In genomic region chr19:46529601-46530448, GRCm38 (mm10) we compare ENCODE assay signal across 8 mouse cellular contexts. TPM values are rescaled to one million over a fixed set of nuclear protein-coding genes. Genes with fewer than 3 reads are reported as not detected.
DNase-seq lines count a peak whose midpoint lies in the region; ATAC-seq and TF ChIP-seq lines count a peak whose summit lies in the region.

No protein-coding gene starts in this region.

- H3K9ac ChIP-seq in hindbrain, embryonic 15.5 days = peak overlapping the region; percentile 37; the same call in 1 of the 2 replicates
- H3K9ac ChIP-seq in midbrain, embryonic 12.5 days (replicated peaks) = peak overlapping the region; percentile 45; the same call in 1 of the 2 replicates

- H3K27me3 ChIP-seq in embryonic facial prominence, embryonic 10.5 days (replicated peaks; ENCODE audit: low read depth, poor library complexity, severe bottlenecking) = no peaks in the 10 kb centered on the region; the same call in 1 of the 2 replicates
- H3K27me3 ChIP-seq in hindbrain, embryonic 15.5 days = no peaks in the 10 kb centered on the region
- no peaks in the 10 kb centered on the region for H3K27me3 ChIP-seq in midbrain, embryonic 12.5 days

- peaks cover 5% of the 10 kb centered on the region; the same call in 1 of the 2 replicates for H3K36me3 ChIP-seq in embryonic facial prominence, embryonic 10.5 days (replicated peaks)
- H3K36me3 ChIP-seq in hindbrain, embryonic 15.5 days = no peaks in the 10 kb centered on the region
- no peaks in the 10 kb centered on the region for H3K36me3 ChIP-seq in midbrain, embryonic 12.5 days

- no peak overlapping the region for H3K4me3 ChIP-seq in layer of hippocampus, adult 2 months
- H3K4me3 ChIP-seq in embryonic facial prominence, embryonic 10.5 days = peak overlapping the region; percentile 43
- no peak overlapping the region for H3K4me3 ChIP-seq in hindbrain, embryonic 15.5 days
- H3K4me3 ChIP-seq in midbrain, embryonic 12.5 days = no peak overlapping the region

- peak overlapping the region; percentile 93 for H3K27ac ChIP-seq in layer of hippocampus, adult 2 months
- H3K27ac ChIP-seq in embryonic facial prominence, embryonic 10.5 days (replicated peaks) = peak overlapping the region; percentile 88
- H3K27ac ChIP-seq in hindbrain, embryonic 15.5 days (replicated peaks) = peak overlapping the region; percentile 91
- H3K27ac ChIP-seq in midbrain, embryonic 12.5 days (replicated peaks) = peak overlapping the region; percentile 91

- no peak for DNase-seq in layer of hippocampus, adult 2 months (ENCODE audit: low spot score in 2 of 2)
- DNase-seq in layer of hippocampus, adult 9-11 months = no peak
- DNase-seq in embryonic facial prominence, embryonic 10.5 days (ENCODE audit: low spot score) = peak; percentile 44
- DNase-seq in testis, postnatal 14 days (ENCODE audit: low spot score) = no peak
- no peak for DNase-seq in cerebellum, adult 11 months
- no peak for DNase-seq in thymus, adult 18-20 months

- ATAC-seq in hindbrain, embryonic 15.5 days (ENCODE audit: low FRiP score, low read depth) = no peak
- ATAC-seq in midbrain, embryonic 12.5 days (ENCODE audit: low FRiP score, low read depth) = no peak

- H3K4me1 ChIP-seq in embryonic facial prominence, embryonic 10.5 days = peaks cover 99% of the 10 kb centered on the region
- peaks cover 93% of the 10 kb centered on the region for H3K4me1 ChIP-seq in hindbrain, embryonic 15.5 days (replicated peaks)
- peaks cover 94% of the 10 kb centered on the region for H3K4me1 ChIP-seq in midbrain, embryonic 12.5 days

- WGBS in embryonic facial prominence, embryonic 10.5 days = 4% methylated on average over 13 of the region's 13 CpGs
- 7% methylated on average over 13 of the region's 13 CpGs for WGBS in hindbrain, embryonic 15.5 days
- WGBS in midbrain, embryonic 12.5 days = 4% methylated on average over 13 of the region's 13 CpGs

- H3K4me2 ChIP-seq in hindbrain, embryonic 15.5 days = peak overlapping the region; percentile 58
- peak overlapping the region; percentile 56 for H3K4me2 ChIP-seq in midbrain, embryonic 12.5 days (replicated peaks)

- TF ChIP-seq CTCF in layer of hippocampus, adult 2 months (conservative IDR thresholded peaks at IDR 0.05) = no peak

- H3K9me3 ChIP-seq in embryonic facial prominence, embryonic 10.5 days = no peaks in the 10 kb centered on the region
- no peaks in the 10 kb centered on the region for H3K9me3 ChIP-seq in hindbrain, embryonic 15.5 days
- no peaks in the 10 kb centered on the region for H3K9me3 ChIP-seq in midbrain, embryonic 12.5 days

RNA-seq across cellular contexts. Expression of gene Trim8, which starts 28.3 kb away (rescaled TPM):
- 100 to 1,000 TPM in 1 of 2 experiments, 10 to 100 TPM in 1; 99.9 to 108 TPM for total RNA-seq in layer of hippocampus, adult 2 months (2021)
- 19.5 and 20.9 TPM in 2 replicates for polyA plus RNA-seq in embryonic facial prominence, embryonic 10.5 days (2016; fragmentation: Nextera tagmentation; extraction: Ambion mirVana)
- 27.8 and 31.9 TPM in 2 replicates for polyA plus RNA-seq in hindbrain, embryonic 15.5 days (2015; fragmentation: Nextera tagmentation; extraction: Ambion mirVana)
- 38.5 and 53.9 TPM in 2 replicates for polyA plus RNA-seq in midbrain, embryonic 12.5 days (2016; fragmentation: Nextera tagmentation; extraction: Ambion mirVana)

RNA-seq across cellular contexts. Expression of gene Arl3, which starts 43.2 kb away (rescaled TPM):
- total RNA-seq in layer of hippocampus, adult 2 months (2021) = 100 to 1,000 TPM; 122 to 129 TPM
- polyA plus RNA-seq in embryonic facial prominence, embryonic 10.5 days (2016; fragmentation: Nextera tagmentation; extraction: Ambion mirVana) = 196 and 200 TPM in 2 replicates
- polyA plus RNA-seq in hindbrain, embryonic 15.5 days (2015; fragmentation: Nextera tagmentation; extraction: Ambion mirVana) = 208 and 221 TPM in 2 replicates
- 201 and 208 TPM in 2 replicates for polyA plus RNA-seq in midbrain, embryonic 12.5 days (2016; fragmentation: Nextera tagmentation; extraction: Ambion mirVana)

RNA-seq across cellular contexts. Expression of gene Sfxn2, which starts 43.3 kb away (rescaled TPM):
- 1 to 10 TPM; 7.4 to 8.3 TPM for total RNA-seq in layer of hippocampus, adult 2 months (2021)
- polyA plus RNA-seq in embryonic facial prominence, embryonic 10.5 days (2016; fragmentation: Nextera tagmentation; extraction: Ambion mirVana) = 21.0 and 22.6 TPM in 2 replicates
- polyA plus RNA-seq in hindbrain, embryonic 15.5 days (2015; fragmentation: Nextera tagmentation; extraction: Ambion mirVana) = 10.2 and 11.3 TPM in 2 replicates
- 11.9 and 14.2 TPM in 2 replicates for polyA plus RNA-seq in midbrain, embryonic 12.5 days (2016; fragmentation: Nextera tagmentation; extraction: Ambion mirVana)
